8 mouse cellular contexts compared by ENCODE assay signal in genomic region chr11:5099576-5100183, GRCm38 (mm10). TPM values are rescaled to one million over a fixed set of nuclear protein-coding genes. Genes with fewer than 3 reads are reported as not detected.
DNase-seq lines count a peak whose midpoint lies in the region; ATAC-seq lines count a peak whose summit lies in the region.

No protein-coding gene starts in this region.

- peak; percentile 89 to 96 for DNase-seq in adrenal gland, adult (ENCODE audit: inconsistent age in 2 of 2, low spot score in 1 of 2)
- peak; percentile 94 for DNase-seq in embryo, embryonic 10.5 days (ENCODE audit: low spot score)
- peak; percentile 75 for DNase-seq in gastrocnemius, postnatal 25 days
- DNase-seq in left cerebral cortex, postnatal 14 days (ENCODE audit: low spot score in 2 of 2), result peak; percentile 77 to 78
- peak; percentile 67 for DNase-seq in right cerebral cortex, postnatal 14 days
- peak; percentile 80 to 86 for DNase-seq in urinary bladder, postnatal 4 days (ENCODE audit: low spot score in 2 of 2)

- under 1% methylated on average over 31 of the region's 31 CpGs for WGBS in intestine, embryonic 15.5 days

- H3K36me3 ChIP-seq in intestine, embryonic 15.5 days, result peaks cover 6% of the 10 kb centered on the region

- H3K4me2 ChIP-seq in intestine, embryonic 15.5 days (replicated peaks), result peak overlapping the region; percentile 81

- H3K9me3 ChIP-seq in intestine, embryonic 15.5 days, result no peaks in the 10 kb centered on the region

- H3K4me1 ChIP-seq in intestine, embryonic 15.5 days (replicated peaks), result peaks cover 23% of the 10 kb centered on the region

- peak overlapping the region; percentile 99 for H3K4me3 ChIP-seq in intestine, embryonic 15.5 days (replicated peaks)

- H3K9ac ChIP-seq in intestine, embryonic 15.5 days, result peak overlapping the region; percentile 99

- H3K27ac ChIP-seq in intestine, embryonic 15.5 days, result peak overlapping the region; percentile 96

- intact Hi-C loops in left cerebral cortex, postnatal 14 days (cut with DNase I), result no loop called here

- peak; percentile 82 for ATAC-seq in intestine, embryonic 15.5 days
- peak; percentile 64 for ATAC-seq in megakaryocyte-erythroid progenitor cell, adult 5-6 weeks (replicated peaks; ENCODE audit: low FRiP score, low TSS enrichment, poor library complexity, severe bottlenecking)

- no peaks in the 10 kb centered on the region for H3K27me3 ChIP-seq in intestine, embryonic 15.5 days (replicated peaks)

RNA-seq across cellular contexts. Expression of gene Ewsr1, which starts 0.6 kb away (rescaled TPM):
- total RNA-seq in gastrocnemius, postnatal 25 days (2021), result 10 to 100 TPM; 69.3 to 82.6 TPM
- 571 and 594 TPM in 2 replicates for polyA plus RNA-seq in intestine, embryonic 15.5 days (2015; fragmentation: Nextera tagmentation; extraction: Ambion mirVana)
- total RNA-seq in left cerebral cortex, postnatal 14 days (2021), result 100 to 1,000 TPM; 288 to 295 TPM
- 450 and 540 TPM in 2 replicates for total RNA-seq in megakaryocyte-erythroid progenitor cell, adult 5-6 weeks (2014; fragmentation: Nextera tagmentation)
- 724 and 794 TPM in 2 replicates for total RNA-seq in megakaryocyte-erythroid progenitor cell, adult 5-6 weeks (2017)

RNA-seq across cellular contexts. Expression of gene Rhbdd3, which starts 1.0 kb away (rescaled TPM):
- total RNA-seq in gastrocnemius, postnatal 25 days (2021), result 10 to 100 TPM; 19.3 to 24.1 TPM
- polyA plus RNA-seq in intestine, embryonic 15.5 days (2015; fragmentation: Nextera tagmentation; extraction: Ambion mirVana), result 27.5 and 30.0 TPM in 2 replicates
- 10 to 100 TPM; 21.7 to 24.6 TPM for total RNA-seq in left cerebral cortex, postnatal 14 days (2021)
- total RNA-seq in megakaryocyte-erythroid progenitor cell, adult 5-6 weeks (2014; fragmentation: Nextera tagmentation), result 12.7 and 33.4 TPM in 2 replicates
- total RNA-seq in megakaryocyte-erythroid progenitor cell, adult 5-6 weeks (2017), result 22.3 and 25.9 TPM in 2 replicates

RNA-seq across cellular contexts. Expression of gene Gas2l1, which starts 34.6 kb away (rescaled TPM):
- total RNA-seq in gastrocnemius, postnatal 25 days (2021), result 1 to 10 TPM; 6.0 to 9.4 TPM
- polyA plus RNA-seq in intestine, embryonic 15.5 days (2015; fragmentation: Nextera tagmentation; extraction: Ambion mirVana), result 28.2 and 28.5 TPM in 2 replicates
- 10 to 100 TPM; 60.9 to 70.2 TPM for total RNA-seq in left cerebral cortex, postnatal 14 days (2021)
- 0.87 and 4.4 TPM in 2 replicates for total RNA-seq in megakaryocyte-erythroid progenitor cell, adult 5-6 weeks (2014; fragmentation: Nextera tagmentation)
- total RNA-seq in megakaryocyte-erythroid progenitor cell, adult 5-6 weeks (2017), result 1.3 TPM in 1 of 2 replicates, not detected in the other

RNA-seq across cellular contexts. Expression of gene Rasl10a, which starts 41.8 kb away (rescaled TPM):
- total RNA-seq in gastrocnemius, postnatal 25 days (2021), result not detected
- 0.68 and 0.90 TPM in 2 replicates for polyA plus RNA-seq in intestine, embryonic 15.5 days (2015; fragmentation: Nextera tagmentation; extraction: Ambion mirVana)
- 10 to 100 TPM; 61.7 to 63.2 TPM for total RNA-seq in left cerebral cortex, postnatal 14 days (2021)
- not detected in 2 replicates for total RNA-seq in megakaryocyte-erythroid progenitor cell, adult 5-6 weeks (2014; fragmentation: Nextera tagmentation)
- not detected in 2 replicates for total RNA-seq in megakaryocyte-erythroid progenitor cell, adult 5-6 weeks (2017)

RNA-seq across cellular contexts. Expression of gene Emid1, which starts 52.4 kb away (rescaled TPM):
- total RNA-seq in gastrocnemius, postnatal 25 days (2021), result 10 to 100 TPM in 1 of 2 experiments, 1 to 10 TPM in 1; 9.4 to 15.4 TPM
- 94.4 and 105 TPM in 2 replicates for polyA plus RNA-seq in intestine, embryonic 15.5 days (2015; fragmentation: Nextera tagmentation; extraction: Ambion mirVana)
- 10 to 100 TPM; 27.6 to 32.5 TPM for total RNA-seq in left cerebral cortex, postnatal 14 days (2021)
- total RNA-seq in megakaryocyte-erythroid progenitor cell, adult 5-6 weeks (2014; fragmentation: Nextera tagmentation), result 3.2 and 4.9 TPM in 2 replicates
- total RNA-seq in megakaryocyte-erythroid progenitor cell, adult 5-6 weeks (2017), result 3.4 and 5.2 TPM in 2 replicates

Comparison
In these comparisons a context has a peak if more than half of its experiments do, and no peak if none do; other contexts are left out.
1. Peak in every context shown above with its lines: DNase-seq, ATAC-seq, H3K4me3 ChIP-seq and H3K27ac ChIP-seq.
2. RNA of gene Gas2l1, which starts 34.6 kb away (total RNA-seq): 60.9 to 70.2 TPM in left cerebral cortex, postnatal 14 days; 6.0 to 9.4 TPM in gastrocnemius, postnatal 25 days and 0.87 to 4.4 TPM in megakaryocyte-erythroid progenitor cell, adult 5-6 weeks; every median in the first group is over 4 times any median in the second.